Mouse (Mus musculus): ENCODE results near the gene Itih4.
A peak's percentile ranks its signal among the peaks of the same experiment; 100 is the strongest.

Gene Itih4

DNA sequence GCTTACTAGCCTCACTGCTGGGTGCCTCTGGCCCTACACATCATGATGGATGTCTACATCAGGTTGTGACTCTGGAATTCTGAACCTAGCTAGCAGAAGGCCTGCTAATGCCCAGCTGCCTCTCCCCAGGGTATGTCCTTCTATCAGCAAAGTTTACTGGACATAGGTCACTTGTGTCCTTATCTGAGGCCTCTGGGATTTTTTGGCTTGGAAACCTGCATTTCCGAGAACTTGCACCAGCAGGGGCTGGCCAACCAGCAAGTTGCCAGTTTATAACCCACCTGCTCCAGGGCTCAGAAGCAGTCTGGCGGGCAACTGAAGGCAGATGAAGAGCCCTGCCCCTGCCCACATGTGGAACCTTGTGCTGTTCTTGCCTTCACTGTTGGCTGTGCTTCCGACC is at the start of gene Itih4:
Itih4 (plus strand) TSS at position 273 of the 400 bp plus-strand sequence.
- DNase-seq (ENCODE audit: extremely low read depth, insufficient read length, low spot score), result no peak

DNA sequence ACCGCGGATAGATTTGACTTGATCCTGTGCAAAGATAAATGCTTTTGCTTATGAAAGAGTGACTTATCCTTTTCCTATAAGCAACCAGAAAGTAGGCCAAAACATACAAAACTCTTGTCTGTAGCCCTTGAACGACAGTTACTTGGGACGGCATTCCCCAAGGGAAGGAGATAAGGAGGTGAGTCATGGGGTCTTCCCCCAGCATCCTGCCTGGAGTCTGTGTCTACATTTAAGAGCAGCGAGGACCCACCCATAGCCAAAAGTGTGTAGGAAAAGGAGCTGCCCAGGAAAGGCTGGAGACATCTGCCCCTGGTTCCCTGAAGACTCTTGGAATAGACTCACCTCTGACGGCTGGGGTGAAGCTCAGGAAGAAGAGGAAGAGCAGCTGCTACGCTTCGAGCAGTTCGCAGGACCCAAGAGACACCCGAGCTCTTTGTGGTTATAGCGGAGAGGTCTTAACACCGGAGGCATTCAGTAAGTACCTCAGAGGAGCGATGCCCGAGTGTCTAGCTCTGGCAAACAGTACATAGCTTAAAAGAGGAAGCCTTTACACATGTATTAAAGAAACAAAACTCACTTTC is 48.8 kb upstream of the Itih4 start:
- DNase-seq (ENCODE audit: extremely low read depth, insufficient read length, low spot score), result no peak

DNA sequence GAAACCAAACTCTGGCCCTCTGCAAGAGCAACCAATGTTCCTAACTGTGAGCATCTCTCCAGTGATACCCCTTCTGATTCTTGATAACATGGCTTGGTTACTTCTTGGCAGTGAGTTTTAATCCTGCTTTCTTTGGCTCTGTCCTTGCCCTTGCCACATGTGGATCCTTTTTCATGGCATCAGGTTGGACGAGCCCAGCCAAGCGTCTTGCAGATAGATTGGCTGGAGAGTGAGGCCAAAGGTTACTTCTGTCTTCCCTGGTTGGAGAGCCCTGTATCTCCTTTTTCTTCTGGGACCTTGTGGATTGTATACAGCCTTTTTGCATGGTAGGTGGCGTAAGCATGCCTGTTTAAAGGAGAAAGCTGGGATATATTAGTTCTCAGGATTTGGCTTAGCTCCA is 42.6 kb upstream of the Itih4 start:
- no peak for DNase-seq (ENCODE audit: extremely low read depth, insufficient read length, low spot score)

DNA sequence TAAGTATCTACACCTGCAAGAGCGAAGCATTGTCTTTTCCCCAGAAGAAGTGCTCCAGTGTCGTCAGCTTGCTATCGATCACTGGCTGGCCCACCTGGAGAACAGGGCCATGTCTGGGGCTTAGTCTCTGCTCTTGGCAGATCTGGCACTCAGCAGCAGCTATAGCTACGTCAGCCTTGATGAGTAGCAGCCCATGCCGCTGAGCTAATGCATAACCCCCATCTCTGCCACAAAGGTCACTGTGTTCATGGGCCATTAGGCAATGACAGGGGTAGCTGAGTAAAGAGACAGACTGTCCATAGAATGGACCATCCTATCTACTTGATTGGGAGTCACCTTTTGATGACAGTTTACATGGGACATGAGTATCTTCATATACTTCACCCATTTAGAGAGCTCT is 35.8 kb upstream of the Itih4 start:
- no peak for DNase-seq (ENCODE audit: extremely low read depth, insufficient read length, low spot score)

DNA sequence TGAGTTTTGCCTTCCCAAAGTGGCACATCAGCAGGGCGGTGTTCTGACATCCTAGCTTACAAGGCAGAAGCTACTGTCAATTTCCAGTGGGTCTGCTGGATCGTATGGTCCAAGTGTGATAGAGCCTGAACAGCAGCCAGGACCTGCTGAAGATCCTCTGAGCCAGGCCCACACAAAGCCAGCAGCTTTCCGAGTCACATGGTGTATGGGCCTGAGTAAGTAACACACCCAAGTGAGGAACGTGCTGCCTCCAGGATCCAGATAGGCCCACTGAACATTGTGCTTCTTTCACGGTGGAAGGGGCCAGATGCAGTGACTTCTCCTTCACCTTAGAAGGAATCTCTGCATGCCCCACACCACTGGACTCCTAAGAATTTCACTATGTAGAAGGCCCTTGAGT is 34.0 kb upstream of the Itih4 start:
- no peak for DNase-seq (ENCODE audit: extremely low read depth, insufficient read length, low spot score)

DNA sequence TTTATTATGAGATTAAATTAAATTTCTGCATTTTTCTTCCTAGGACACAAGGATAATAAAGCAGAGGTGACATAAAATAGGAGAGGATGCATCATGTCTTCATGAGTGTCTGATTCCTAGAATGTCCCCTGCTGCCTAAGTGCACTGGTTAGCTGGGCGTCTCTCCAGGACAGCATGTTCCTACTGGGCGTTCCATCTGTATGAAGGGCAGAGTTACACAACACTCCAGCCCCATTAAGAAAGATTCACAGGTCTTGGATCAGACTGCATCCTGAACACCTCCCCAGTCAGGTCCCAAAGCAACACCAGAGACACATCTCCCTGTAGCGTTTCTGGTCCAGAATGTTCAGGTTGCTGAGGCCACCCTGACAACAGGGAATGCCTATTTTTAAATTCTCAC is 31.0 kb upstream of the Itih4 start:
- no peak for DNase-seq (ENCODE audit: extremely low read depth, insufficient read length, low spot score)

DNA sequence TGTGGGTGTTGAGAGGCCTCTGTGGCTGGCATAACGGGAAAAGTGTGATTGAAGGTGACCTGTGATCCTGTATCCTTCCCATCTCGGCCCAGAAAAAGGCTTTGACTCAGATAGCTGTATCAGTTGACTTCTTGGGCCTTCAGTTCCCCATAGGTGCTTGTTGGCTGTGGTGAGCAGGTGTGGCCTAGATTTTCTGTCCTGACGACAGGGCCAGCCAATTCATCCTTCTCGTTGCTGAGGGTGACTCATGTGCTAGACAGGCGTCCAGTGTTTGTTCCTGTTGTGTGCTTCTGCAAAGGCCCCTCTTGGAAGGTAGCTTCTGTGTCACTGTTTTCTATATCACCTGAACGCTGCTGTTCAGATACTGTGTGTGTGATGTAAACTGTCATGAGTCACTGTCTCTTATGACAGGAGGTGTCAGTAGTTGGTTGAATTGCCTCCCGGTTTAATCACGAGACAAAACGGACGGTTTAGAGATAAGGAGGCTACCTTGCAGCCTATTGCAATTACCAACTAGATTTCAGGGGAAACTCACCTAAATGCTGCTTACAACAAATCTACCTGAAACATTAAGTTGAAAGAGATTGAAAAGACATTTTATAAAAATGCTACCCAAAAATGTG is 29.3 kb upstream of the Itih4 start:
- no peak for DNase-seq (ENCODE audit: extremely low read depth, insufficient read length, low spot score)

DNA sequence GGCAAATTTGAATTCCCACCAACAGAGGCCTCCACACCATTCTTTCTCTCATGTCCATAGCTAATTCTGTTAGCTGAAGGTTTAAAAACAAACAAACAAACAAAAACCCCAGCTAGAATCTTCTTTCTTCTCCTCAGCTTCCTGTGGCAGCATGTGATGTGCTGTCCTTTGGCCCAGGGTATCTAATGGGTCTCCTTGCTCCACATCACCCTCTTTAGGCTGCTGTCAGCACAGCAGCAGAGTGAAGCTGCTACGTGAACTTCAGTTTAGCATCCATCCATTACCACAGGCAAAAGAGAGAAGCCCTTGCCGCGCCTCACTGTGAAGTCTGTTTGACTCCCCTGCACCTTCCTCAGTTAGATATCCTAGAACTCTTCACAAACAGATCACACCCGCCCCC is 28.3 kb upstream of the Itih4 start:
- no peak for DNase-seq (ENCODE audit: extremely low read depth, insufficient read length, low spot score)

DNA sequence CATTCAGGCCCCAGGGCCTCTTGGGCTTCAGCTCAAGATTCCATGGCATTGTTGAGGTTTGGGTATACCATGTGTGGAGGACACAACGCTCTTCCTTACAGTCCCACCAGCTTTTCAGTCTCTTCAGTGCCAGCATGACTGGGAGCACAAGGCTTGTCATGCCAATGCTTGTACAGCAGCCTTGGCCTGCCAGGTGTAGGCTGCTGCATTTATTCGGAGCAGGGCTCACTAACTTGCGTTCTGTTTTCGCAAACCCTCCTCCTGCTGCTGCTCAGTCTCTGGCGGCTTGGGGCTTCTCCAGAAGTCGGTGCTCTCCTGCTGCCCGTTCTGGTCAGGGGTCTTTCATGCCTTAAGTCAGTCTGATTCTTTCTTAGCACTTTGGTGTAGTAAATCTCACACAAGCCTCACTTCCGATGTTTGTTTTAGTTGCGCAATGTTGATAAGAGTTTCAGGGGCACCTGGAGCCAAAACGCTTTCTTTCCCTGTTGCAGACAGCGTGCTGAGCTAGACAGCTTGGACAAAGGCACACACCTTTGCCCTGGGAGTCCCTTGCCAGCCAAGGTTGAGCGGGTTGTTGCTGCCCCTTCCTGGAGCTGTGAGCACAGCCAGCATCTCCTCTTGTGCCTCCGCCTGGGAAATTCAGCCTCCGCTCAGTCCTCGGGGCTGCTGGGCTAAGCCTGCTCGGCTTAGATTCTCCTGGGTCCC is 24.7 kb upstream of the Itih4 start:
- DNase-seq (ENCODE audit: extremely low read depth, insufficient read length, low spot score), result no peak

DNA sequence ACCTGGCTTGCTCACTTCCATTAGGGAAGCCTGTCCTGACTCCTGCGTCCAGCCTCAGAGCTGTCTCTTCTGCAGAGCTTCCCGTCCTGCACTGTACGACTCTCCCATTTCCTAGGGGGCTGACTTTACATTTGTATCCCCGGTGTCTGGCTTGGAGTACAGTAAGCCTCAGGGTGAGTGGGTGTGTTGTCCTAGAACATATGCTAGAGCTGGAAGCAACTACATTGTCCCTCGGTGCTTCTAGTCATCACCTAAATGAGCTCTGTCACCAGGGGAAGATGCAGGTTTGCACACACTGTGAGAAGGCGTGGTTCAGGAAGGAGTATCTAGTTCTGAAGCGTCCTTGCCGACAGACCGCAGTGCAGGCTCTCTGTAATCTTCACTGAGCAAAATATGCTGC is 23.9 kb upstream of the Itih4 start:
- no peak for DNase-seq (ENCODE audit: extremely low read depth, insufficient read length, low spot score)

DNA sequence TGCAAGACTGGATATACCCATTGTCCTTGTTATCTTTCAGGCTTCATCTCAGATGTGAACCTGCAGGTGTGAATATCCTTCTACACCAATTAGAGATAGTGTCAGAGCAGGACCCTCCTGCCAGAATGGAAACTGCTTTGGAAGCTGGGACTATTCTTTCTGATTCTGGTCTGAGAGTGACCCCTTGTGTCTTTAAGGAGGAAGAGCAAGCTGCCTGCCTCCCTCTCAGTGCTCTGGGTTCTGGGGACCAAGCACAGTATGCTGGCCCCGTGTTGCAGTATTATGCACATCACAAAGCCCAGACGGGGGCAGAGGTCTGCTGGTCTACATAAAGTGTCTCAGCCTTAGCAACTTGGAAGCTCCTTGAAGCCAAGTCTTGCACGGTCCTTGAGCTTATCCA is 21.0 kb upstream of the Itih4 start:
- DNase-seq (ENCODE audit: extremely low read depth, insufficient read length, low spot score), result no peak

DNA sequence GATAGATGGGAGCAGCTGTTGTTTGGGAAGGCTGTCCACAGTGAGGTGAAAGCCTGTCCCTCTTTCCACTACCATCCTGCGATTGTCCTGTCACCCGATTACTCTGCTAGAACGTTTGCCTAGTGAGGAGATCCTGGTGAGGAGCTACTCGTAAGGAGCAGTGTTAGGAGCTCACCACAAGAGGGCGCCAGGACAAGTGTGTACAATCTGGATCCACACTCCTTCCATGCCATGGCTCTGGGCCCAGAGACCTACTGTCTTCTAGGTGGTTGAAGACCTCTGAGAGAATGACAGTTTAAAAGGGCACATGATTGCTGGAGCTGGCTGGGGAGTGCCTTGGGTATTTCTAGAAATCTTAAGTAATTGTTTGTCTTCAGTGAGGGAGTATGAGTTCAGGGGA is 19.2 kb upstream of the Itih4 start:
- DNase-seq (ENCODE audit: extremely low read depth, insufficient read length, low spot score), result no peak

DNA sequence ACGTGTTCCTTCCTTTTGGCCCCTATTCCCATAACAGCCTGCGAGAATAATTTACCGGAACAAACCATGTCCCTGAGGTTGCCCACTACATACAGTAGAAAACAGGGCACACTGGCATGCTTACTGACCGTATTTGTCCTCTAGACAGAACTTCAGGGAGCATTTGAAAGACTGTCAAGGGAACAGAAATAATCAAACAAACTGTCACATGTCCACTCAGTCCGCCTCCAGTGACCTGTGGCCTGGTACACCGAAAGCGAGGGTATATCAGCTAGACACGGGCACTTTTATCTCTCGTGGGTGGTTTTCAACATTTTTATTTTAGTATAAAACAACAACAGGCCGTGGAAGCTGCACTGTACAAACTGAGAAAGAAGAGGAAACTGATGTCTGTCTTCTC is 17.4 kb upstream of the Itih4 start:
- DNase-seq (ENCODE audit: extremely low read depth, insufficient read length, low spot score), result no peak

DNA sequence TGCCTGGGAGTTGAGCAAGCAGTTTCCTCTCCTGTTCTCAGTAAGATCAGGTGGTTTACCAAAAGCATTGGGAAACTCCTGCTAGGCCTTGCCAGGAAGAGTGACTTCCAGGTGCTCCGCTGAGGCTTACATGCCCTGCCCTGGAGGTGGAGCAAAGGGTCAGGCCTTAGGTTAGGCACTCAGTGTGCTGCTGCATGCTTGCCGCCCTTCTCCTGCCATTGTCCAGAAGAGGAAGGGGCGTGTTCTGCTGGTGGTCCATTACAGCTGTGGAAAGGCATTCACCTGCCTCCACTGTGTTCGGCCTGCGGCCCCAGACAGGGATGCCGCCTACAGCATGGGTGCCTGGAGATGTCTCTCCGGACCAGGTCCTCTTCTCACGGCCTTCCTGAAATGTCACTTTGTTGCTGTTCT is 16.9 kb upstream of the Itih4 start:
- DNase-seq (ENCODE audit: extremely low read depth, insufficient read length, low spot score), result no peak

DNA sequence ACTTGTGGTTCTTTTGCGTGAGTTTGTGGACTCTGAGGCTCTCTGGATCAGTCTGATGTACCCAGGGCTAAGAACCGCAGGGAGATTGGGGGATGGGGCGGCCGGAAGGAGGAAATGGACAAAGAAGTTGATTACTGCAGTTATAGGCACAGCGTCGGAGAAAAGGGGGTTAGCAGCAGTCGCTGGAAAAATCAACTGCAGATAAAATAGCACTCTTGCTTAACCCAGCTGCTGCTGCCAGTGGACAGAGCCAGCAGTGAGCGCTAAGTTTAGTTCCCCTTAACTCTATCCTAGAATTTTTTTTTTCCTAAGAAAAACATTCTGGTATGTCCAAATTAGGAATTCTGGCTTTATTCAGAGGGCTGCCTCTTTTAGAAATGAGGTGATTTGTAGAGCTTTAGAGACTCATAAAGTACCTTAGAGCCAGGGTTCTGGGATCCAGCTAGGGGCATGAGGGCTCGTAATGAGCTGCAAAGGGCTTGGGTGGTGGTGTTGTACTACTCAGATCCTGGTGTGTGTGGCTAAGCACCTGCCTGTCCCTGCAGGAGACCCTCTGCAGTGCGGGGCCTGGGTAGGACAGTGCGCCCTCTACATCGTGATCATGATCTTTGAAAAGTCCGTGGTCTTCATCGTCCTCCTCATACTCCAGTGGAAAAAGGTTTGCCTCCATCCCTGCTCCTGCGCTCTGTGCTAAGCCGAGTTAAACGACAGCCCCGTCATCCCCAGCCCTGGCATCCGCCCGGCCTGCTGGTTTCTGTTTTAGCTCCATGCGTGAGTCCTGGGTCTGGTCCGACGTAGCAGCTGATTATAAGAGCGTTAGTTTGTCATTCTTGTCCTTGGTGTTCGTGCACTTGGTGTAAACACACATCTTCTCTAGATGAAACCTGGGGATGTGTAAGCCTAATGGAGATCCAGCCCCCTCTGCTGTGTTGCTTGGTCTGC is 15.8 kb upstream of the Itih4 start:
- no peak for DNase-seq (ENCODE audit: extremely low read depth, insufficient read length, low spot score)

DNA sequence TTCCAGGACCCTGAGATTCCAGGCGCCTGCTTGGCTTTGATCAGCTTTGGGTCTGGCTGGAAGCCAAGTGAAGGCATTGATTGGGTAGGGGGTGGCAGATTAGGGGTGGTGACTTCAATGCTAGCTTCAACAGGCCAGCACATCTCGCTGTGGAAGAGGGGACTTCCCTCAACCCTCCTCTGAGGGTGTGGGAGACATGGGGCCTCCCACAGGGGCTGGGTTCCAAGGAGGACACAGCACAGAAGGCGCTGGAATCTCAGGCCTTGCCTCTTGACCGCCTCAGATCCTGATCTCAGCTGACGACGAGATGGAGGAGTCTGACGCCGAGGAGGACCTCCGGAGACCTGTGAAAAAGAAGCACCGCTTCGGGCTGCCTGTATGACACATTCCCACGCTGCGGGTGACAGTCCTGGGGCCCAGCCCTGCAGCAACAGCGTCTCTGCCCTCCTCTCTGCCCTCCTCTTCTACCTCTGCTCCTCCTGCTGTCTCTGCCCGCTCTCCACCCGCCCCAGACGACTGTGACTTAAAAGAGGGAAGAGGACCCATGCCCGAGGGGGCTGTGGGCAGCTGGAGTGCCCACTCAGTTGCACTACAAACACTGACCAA is 12.1 kb upstream of the Itih4 start:
- DNase-seq (ENCODE audit: extremely low read depth, insufficient read length, low spot score), result no peak

DNA sequence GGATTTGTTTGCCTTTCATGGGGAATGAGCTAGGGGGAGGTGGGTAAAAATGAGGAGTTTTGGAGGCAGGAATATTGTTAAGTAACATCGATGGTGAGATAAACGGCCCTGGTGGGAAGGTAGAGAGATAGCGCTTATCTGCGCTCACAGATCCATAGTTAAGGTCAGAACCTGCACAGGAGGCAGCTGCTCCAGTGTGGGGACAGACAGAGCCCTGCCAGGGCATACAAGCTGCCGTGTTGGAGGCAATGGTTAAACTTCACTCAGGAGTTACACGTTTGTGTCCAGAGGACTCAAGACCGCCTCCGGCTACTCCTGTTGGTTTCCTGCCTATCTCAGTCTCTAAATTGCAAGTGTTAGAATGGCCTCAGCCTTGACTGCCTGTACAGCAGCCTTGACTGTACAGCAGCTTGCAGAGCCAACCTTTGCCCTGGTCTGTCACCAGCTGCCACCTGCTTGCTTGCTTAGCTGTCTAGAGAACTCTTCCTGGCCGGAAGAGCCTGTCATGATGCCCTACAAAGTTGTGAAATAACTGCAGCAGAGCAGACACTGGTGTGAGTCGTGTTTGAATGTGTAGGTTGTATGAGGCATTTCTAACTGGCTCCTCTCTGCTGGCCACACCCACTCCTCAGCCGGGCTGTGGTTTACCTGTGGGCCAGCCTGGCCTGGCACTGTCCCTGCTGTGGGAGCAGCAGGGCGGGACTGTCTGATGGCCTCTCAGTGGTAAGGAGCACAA is 11.0 kb upstream of the Itih4 start:
- no peak for DNase-seq (ENCODE audit: extremely low read depth, insufficient read length, low spot score)

DNA sequence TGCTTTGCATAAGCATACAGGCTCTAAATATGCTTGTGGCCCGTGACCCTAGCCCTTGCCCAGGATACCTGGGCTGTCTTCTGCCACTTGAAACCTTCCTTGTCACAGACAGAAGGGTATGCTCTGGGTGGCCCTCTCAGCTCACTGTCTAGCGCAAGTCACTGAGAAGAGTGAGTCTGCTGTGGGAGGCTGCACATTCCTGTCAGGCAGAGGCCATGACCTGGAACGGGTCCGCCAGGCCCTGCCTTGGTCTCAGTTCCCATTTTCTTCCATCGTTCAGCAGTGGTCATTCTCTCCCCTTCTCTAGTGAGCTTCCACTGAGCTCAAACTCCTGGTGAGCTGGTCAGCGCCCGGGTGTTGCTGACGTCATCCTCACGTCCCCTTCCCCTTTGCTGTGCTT is 10.3 kb upstream of the Itih4 start:
- DNase-seq (ENCODE audit: extremely low read depth, insufficient read length, low spot score), result no peak

DNA sequence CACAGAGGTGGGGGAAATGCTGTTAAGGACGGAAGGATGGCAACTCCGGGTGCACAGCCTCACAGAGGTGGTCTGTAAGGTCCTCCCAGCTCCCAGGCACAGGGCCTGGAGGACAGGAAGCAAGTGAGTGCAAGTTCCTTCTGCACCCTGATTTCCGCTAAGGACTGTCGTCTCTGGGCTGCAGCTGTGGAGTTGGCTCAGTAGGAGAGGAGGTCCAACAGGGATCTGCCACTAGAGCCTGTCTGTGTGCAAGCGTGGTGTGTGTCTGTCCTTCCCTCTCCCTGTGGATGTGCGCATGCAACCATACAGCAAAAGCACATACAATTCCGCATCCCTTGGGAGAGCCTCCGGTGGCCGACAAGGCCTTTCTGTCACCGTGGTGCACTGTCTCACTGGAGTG is 9.8 kb upstream of the Itih4 start:
- no peak for DNase-seq (ENCODE audit: extremely low read depth, insufficient read length, low spot score)

DNA sequence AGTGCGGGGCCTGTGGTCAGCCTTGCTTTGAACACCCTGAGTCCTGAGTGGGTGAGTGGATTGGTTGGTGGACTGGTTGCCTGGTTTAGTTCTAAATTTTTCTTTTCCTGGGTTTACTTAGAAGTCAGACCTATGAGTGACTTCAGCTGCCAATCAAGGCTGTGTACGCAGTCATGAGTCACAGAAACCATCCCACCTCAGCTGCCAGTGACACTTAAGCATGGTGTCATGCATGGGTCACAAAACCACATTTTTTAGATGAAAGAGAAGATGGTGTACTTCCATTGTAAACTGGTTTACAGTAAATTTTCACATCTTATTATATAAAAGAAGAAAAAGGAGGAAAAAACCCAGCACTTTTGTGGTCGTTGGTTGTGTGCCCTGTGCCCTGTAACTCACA is 8.4 kb upstream of the Itih4 start:
- DNase-seq (ENCODE audit: extremely low read depth, insufficient read length, low spot score), result peak; percentile 31
